Mouse (Mus musculus) midbrain, postnatal 0 days (tissue): ENCODE measurements around the gene Gins1. TPM values are rescaled to one million over a fixed set of nuclear protein-coding genes. Genes with fewer than 3 reads are reported as not detected.

Experiments used
- ATAC-seq: fragments of 200-750 bp; cut with Nextera tagmentation; 2 replicates; pipeline ENCODE4 v1.8.0; 2017; ENCODE audit warnings: moderate number of reproducible peaks, mild to moderate bottlenecking, moderate TSS enrichment, moderate library complexity; ENCODE audit not compliant: low FRiP score
- DNase-seq: peaks from one replicate; pipeline ENCODE4 v3.0.0-alpha.2; 2015; ENCODE audit warnings: low spot score
- H3K27ac ChIP-seq: fragments of 300-500 bp; sonication (generic); 2 replicates; pipeline ENCODE4 v1.5.1; 2014; ENCODE audit warnings: low read depth, mild to moderate bottlenecking, low read length, mixed read lengths
- H3K27me3 ChIP-seq: fragments of 300-500 bp; sonication (generic); 2 replicates; pipeline ENCODE4 v1.6.1; 2014; ENCODE audit warnings: low read length, control low read depth, mixed read lengths; ENCODE audit not compliant: insufficient read depth
- H3K36me3 ChIP-seq: fragments of 300-500 bp; sonication (generic); 2 replicates; pipeline ENCODE4 v1.6.1; 2014; ENCODE audit warnings: low read length, control low read depth, mixed read lengths; ENCODE audit not compliant: insufficient read depth
- H3K4me1 ChIP-seq: fragments of 300-500 bp; sonication (generic); 2 replicates; pipeline ENCODE4 v1.6.1; 2014; ENCODE audit warnings: mild to moderate bottlenecking, control low read depth, antibody characterized with exemption, low read length, mixed read lengths; ENCODE audit not compliant: insufficient read depth
- H3K4me2 ChIP-seq: fragments of 300-500 bp; sonication (generic); 2 replicates; pipeline ENCODE4 v1.6.1; 2014; ENCODE audit warnings: low read depth, mild to moderate bottlenecking, low read length, mixed read lengths; ENCODE audit not compliant: poor library complexity, severe bottlenecking
- H3K4me3 ChIP-seq: fragments of 300-500 bp; sonication (generic); 2 replicates; pipeline ENCODE4 v1.5.1; 2014; ENCODE audit warnings: low read depth, mild to moderate bottlenecking, low read length, moderate library complexity
- H3K9ac ChIP-seq: fragments of 300-500 bp; sonication (generic); replicated peaks from 2 replicates; pipeline ENCODE4 v1.6.1; 2014; ENCODE audit warnings: mild to moderate bottlenecking, low read length, moderate library complexity, mixed read lengths; ENCODE audit not compliant: poor library complexity, severe bottlenecking
- H3K9me3 ChIP-seq: fragments of 300-500 bp; sonication (generic); 2 replicates; pipeline ENCODE4 v1.6.1; 2016; ENCODE audit warnings: low read length, control low read depth
- CTCF ChIP-seq: IDR thresholded peaks from 2 replicates; pipeline ENCODE4 v1.5.1; 2016; ENCODE audit warnings: antibody characterized with exemption, mild to moderate bottlenecking
- WGBS: fragments of 180-500 bp; shearing (Covaris S2); extraction: QIAGEN DNeasy Blood & Tissue Kit; methylation state at CpG from one replicate; pipeline ENCODE4 v1.1.7; 2014; 5-methylcytosine and 5-hydroxymethylcytosine counted together
- polyA plus RNA-seq: library from polyadenylated mRNA; unstranded; fragments of >200 nt; fragmentation: Nextera tagmentation; extraction: Ambion mirVana; gene quantifications from 2 replicates; pipeline ENCODE4 v1.2.1, GENCODE M21; 2015
- total RNA-seq: library from RNA; depleted of rRNA; stranded (reverse); fragments of >200 nt; gene quantifications from 2 replicates; pipeline ENCODE4 v1.2.3, GENCODE M21; 2014

The Gins1 gene
- total and polyA plus RNA-seq, 2 experiments from 2014 or later = 5.7 to 7.1 TPM

GRCm38 (mm10) chr2:150869446-150869845 is 35.8 kb upstream of the Gins1 start:
- TF ChIP-seq CTCF = no peak
- 92% methylated on average over 1 of the region's 1 CpGs for WGBS
- no peaks in the 10 kb centered on the region for H3K4me1 ChIP-seq
- H3K4me3 ChIP-seq = no peak overlapping the region
- DNase-seq (no peak), ATAC-seq (no peak)
- H3K27me3 ChIP-seq = no peaks in the 10 kb centered on the region
- no peak overlapping the region for H3K4me2 ChIP-seq
- H3K9ac ChIP-seq = no peak overlapping the region
- no peak overlapping the region for H3K27ac ChIP-seq
- no peaks in the 10 kb centered on the region for H3K9me3 ChIP-seq
- H3K36me3 ChIP-seq = no peaks in the 10 kb centered on the region

GRCm38 (mm10) chr2:150874508-150874907 is 30.7 kb upstream of the Gins1 start:
- no peak for TF ChIP-seq CTCF
- H3K36me3 ChIP-seq = no peaks in the 10 kb centered on the region
- no peak overlapping the region for H3K4me2 ChIP-seq
- ATAC-seq (no peak), DNase-seq (no peak)
- no peak overlapping the region for H3K4me3 ChIP-seq
- no peak overlapping the region for H3K9ac ChIP-seq
- H3K27ac ChIP-seq = no peak overlapping the region
- WGBS = 94% methylated on average over 1 of the region's 1 CpGs
- no peaks in the 10 kb centered on the region for H3K4me1 ChIP-seq
- H3K9me3 ChIP-seq = no peaks in the 10 kb centered on the region
- H3K27me3 ChIP-seq = no peaks in the 10 kb centered on the region

DNA sequence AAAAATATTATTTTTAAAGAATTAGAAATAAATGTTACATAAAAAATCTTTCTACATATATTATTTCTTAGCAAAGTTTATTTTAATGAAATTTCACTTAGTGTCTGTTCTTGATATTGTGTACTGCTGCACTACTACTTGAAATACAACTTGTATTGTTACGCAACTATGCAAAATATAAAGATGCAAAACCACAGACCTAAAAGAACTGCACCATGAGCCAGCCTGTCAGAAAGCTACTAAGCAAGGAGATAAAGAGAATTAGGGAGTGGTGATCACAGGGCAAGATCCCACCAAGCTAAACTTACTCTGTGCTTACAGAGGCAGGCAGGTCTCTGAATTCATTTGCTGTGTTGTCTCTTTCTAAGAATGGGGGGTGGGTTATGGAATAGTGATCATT is 30.0 kb upstream of the Gins1 start:
- Histone ChIP-seq H3K27me3 (no peaks in the 10 kb centered on the region), H3K36me3 (no peaks in the 10 kb centered on the region), H3K9me3 (no peaks in the 10 kb centered on the region), H3K4me3 (no peak overlapping the region), H3K9ac (no peak overlapping the region), H3K4me2 (no peak overlapping the region), H3K27ac (no peak overlapping the region), H3K4me1 (no peaks in the 10 kb centered on the region)
- ATAC-seq = no peak
- WGBS = 100% methylated on average over 1 of the region's 1 CpGs
- no peak for DNase-seq
- no peak for TF ChIP-seq CTCF

- no peak overlapping the region for H3K27ac ChIP-seq
- H3K4me3 ChIP-seq = no peak overlapping the region
- 82% methylated on average over 4 of the region's 4 CpGs for WGBS
- H3K9ac ChIP-seq = no peak overlapping the region
- H3K9me3 ChIP-seq = no peaks in the 10 kb centered on the region
- no peaks in the 10 kb centered on the region for H3K36me3 ChIP-seq
- no peaks in the 10 kb centered on the region for H3K4me1 ChIP-seq
- H3K4me2 ChIP-seq = no peak overlapping the region
- no peaks in the 10 kb centered on the region for H3K27me3 ChIP-seq
- ATAC-seq (no peak), DNase-seq (no peak)
- no peak for TF ChIP-seq CTCF
Observed at GRCm38 (mm10) chr2:150877561-150877960, 27.6 kb upstream of the Gins1 start.

- no peak for TF ChIP-seq CTCF
- Histone ChIP-seq H3K4me1 (no peaks in the 10 kb centered on the region), H3K27ac (no peak overlapping the region), H3K36me3 (peaks cover 2% of the 10 kb centered on the region; the same call in 1 of the 2 replicates), H3K9me3 (no peaks in the 10 kb centered on the region), H3K4me2 (no peak overlapping the region), H3K4me3 (no peak overlapping the region), H3K9ac (no peak overlapping the region), H3K27me3 (no peaks in the 10 kb centered on the region)
- no peak for DNase-seq
- ATAC-seq = peak; percentile 44; the same call in 1 of the 2 replicates
- 92% methylated on average over 8 of the region's 8 CpGs for WGBS
Observed at GRCm38 (mm10) chr2:150884075-150884778, 21.0 kb upstream of the Gins1 start.

DNA sequence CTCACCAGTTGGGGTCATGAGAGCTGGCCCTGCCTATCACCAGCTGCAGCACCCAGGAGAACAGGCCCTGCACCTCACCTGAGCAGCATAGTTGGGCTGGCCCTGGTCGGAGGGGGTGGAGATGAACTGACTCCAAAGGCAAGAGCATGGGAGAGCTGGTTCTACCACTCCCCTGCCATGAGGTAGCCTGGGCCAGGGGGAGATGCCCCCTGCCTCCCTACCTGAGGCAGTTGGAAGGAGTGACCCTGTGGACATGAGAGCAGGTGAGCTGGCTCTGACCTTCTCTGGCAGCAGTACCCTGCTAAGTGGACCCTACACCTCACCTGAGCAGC is 20.5 kb upstream of the Gins1 start:
- ATAC-seq (peak; percentile 45), DNase-seq (no peak)
- 87% methylated on average over 1 of the region's 1 CpGs for WGBS

More for the DNA sequence above, 20.5 kb upstream of the Gins1 start:
- no peak overlapping the region for H3K4me3 ChIP-seq
- TF ChIP-seq CTCF = no peak
- H3K9ac ChIP-seq = no peak overlapping the region
- H3K9me3 ChIP-seq = no peaks in the 10 kb centered on the region
- H3K4me1 ChIP-seq = no peaks in the 10 kb centered on the region
- H3K27me3 ChIP-seq = no peaks in the 10 kb centered on the region
- no peak overlapping the region for H3K27ac ChIP-seq
- peaks cover 2% of the 10 kb centered on the region; the same call in 1 of the 2 replicates for H3K36me3 ChIP-seq
- H3K4me2 ChIP-seq = no peak overlapping the region
